Mouse (Mus musculus) left cerebral cortex, adult 18-20 months (tissue): ENCODE measurements at regions not wholly inside any gene's neighbourhood (a gene's known extent, or its start where the extent isn't known, plus 50 kb on each side); places are given as distances from the start of the nearest gene placed in this dataset.
"Not testable (repeated sequence)": the region's sequence is repeated elsewhere in the genome, so short reads cannot be mapped to it uniquely, and the experiment has no call there.

Experiments
- DNase-seq, 2 experiments: peaks; one replicate each; pipeline ENCODE4 v3.0.0; 2021 to 2022; ENCODE audit warnings: low spot score in 2 of 2, mixed read lengths in 1 of 2

GRCm38 (mm10) chr8:89566986-89567385 is 523.0 kb upstream of the Sall1 start:
- DNase-seq = no peak

- no peak for DNase-seq
Measured at GRCm38 (mm10) chr8:89566461-89566860, 522.5 kb upstream of the Sall1 start.

- no peak for DNase-seq
Measured at GRCm38 (mm10) chr8:89565147-89565826, 521.3 kb upstream of the Sall1 start.

- no peak for DNase-seq
Measured at GRCm38 (mm10) chr8:89563544-89563943, 519.6 kb upstream of the Sall1 start.

GRCm38 (mm10) chr8:89562597-89562996 is 518.6 kb upstream of the Sall1 start:
- no peak for DNase-seq

GRCm38 (mm10) chr8:89541231-89541630 is 497.3 kb upstream of the Sall1 start:
- no peak for DNase-seq

- no peak for DNase-seq
Measured at GRCm38 (mm10) chr8:89534605-89535004, 490.6 kb upstream of the Sall1 start.

- DNase-seq = no peak
Measured at GRCm38 (mm10) chr8:89525041-89525440, 481.1 kb upstream of the Sall1 start.

- no peak for DNase-seq
Measured at GRCm38 (mm10) chr8:89523336-89523735, 479.4 kb upstream of the Sall1 start.

GRCm38 (mm10) chr8:89516602-89517001 is 472.6 kb upstream of the Sall1 start:
- DNase-seq = no peak

GRCm38 (mm10) chr8:89514270-89514669 is 470.3 kb upstream of the Sall1 start:
- peak in 1 of 2 experiments; percentile 19 for DNase-seq

GRCm38 (mm10) chr8:89507639-89508038 is 463.7 kb upstream of the Sall1 start:
- no peak for DNase-seq

GRCm38 (mm10) chr8:89503545-89504234 is 459.7 kb upstream of the Sall1 start:
- no peak for DNase-seq

GRCm38 (mm10) chr8:89503030-89503429 is 459.1 kb upstream of the Sall1 start:
- no peak for DNase-seq

GRCm38 (mm10) chr8:89501756-89502155 is 457.8 kb upstream of the Sall1 start:
- no peak for DNase-seq

- no peak for DNase-seq
Measured at GRCm38 (mm10) chr8:89499831-89500230, 455.9 kb upstream of the Sall1 start.

GRCm38 (mm10) chr8:89498088-89498695 is 454.2 kb upstream of the Sall1 start:
- no peak for DNase-seq

GRCm38 (mm10) chr8:89492336-89492735 is 448.4 kb upstream of the Sall1 start:
- DNase-seq = no peak

GRCm38 (mm10) chr8:89482481-89482880 is 438.5 kb upstream of the Sall1 start:
- DNase-seq = not testable (repeated sequence)

GRCm38 (mm10) chr8:89476930-89477329 is 433.0 kb upstream of the Sall1 start:
- DNase-seq = peak in 1 of 2 experiments; percentile 2

- DNase-seq = no peak
Measured at GRCm38 (mm10) chr8:89471116-89471515, 427.2 kb upstream of the Sall1 start.

- DNase-seq = no peak
Measured at GRCm38 (mm10) chr8:89468782-89469220, 424.8 kb upstream of the Sall1 start.
